Mouse (Mus musculus): ENCODE measurements around the gene Zfp358.

Gene Zfp358

DNA sequence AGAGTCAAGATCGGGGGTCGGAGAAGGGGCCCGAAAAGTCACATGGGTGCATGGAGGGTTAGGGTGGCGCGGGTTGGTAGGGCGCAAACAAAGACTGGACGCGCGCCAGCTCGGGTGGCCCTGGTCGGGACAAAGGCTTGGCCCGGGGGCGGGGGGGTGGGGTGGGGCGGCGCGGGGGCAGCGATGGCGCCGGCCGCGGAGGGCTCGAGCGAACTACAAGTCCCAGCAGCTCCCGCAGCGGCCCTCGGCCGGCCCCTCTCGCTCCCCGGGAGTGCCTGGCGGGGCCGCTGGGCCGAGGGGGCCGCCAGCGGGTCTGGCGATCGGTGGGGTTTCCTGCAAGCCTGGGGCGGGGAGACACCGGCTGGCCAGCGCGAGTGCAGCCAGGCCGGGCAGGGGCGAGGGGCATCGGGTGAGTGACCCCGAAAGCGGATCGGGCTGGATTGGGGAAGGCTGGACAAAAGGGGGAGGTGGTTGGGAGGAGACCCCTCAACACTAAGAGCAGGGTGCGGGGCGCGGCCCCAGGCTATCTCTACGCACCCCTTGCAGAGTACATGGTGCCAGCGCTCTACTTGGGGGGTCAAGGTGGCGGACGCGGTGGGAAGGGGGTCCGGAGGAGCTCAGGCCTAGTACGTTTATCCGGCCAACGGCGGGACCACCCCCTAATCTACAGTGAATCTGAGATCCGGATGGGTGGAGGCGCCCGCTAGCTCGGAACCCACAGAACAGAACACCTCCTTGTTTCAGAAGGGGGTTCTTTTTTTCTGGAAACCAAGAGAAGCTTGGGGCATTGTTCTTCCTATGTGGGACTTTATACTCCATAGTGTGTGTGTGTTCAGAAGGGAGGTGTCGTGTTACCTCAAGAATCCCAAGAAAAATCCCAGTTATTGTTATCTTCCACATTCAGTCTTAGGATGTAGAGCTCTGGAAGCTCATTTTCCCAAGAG lies at the start of gene Zfp358:
Gene Zfp358, plus strand, starts transcription at position 238 of the 944 bp plus-strand sequence.
- DNase-seq (ENCODE audit: low read depth in 1 of 2, low spot score in 2 of 2), result no peak

DNA sequence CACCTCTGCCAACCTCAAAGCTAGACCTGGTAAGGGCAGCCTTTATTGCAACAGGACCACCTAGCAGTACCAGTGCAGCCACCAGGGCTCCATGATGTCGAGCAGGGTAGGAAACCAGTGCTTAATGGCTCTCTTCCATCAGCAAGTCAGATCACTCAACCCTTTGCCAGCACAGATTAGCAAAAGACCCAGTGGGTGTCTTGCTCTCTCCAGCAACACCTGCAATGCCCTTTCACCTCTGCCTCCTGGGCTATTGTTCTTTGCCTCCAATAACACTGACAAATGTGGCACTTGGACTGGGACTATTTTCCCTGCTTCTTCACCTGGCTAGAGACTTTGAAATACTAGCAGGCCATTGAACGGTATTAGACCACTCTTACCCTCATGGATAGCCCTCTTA lies 43.7 kb upstream of the Zfp358 start:
- DNase-seq (ENCODE audit: low read depth in 1 of 2, low spot score in 2 of 2), result no peak

DNA sequence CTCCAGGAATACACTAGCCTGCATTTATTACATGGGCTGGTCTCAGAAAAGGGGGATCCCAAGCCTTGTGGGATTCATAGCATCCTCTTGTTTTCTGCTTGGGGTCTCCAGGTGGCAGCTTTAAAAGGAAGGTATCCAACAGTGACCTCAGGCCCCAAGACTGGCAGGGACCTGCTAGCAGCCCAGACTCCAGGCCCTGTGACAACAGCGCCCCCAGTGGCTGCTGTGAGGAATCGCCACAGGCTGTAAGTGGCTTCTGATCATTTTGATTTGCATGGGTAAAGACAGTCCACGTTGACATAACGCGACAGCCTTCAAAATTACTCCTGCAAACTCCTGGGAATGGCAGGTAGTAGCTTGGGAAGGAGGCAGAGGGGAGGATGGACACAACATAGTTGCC lies 42.3 kb upstream of the Zfp358 start:
- DNase-seq (ENCODE audit: low read depth in 1 of 2, low spot score in 2 of 2), result peak in 1 of 2 experiments; percentile 8

DNA sequence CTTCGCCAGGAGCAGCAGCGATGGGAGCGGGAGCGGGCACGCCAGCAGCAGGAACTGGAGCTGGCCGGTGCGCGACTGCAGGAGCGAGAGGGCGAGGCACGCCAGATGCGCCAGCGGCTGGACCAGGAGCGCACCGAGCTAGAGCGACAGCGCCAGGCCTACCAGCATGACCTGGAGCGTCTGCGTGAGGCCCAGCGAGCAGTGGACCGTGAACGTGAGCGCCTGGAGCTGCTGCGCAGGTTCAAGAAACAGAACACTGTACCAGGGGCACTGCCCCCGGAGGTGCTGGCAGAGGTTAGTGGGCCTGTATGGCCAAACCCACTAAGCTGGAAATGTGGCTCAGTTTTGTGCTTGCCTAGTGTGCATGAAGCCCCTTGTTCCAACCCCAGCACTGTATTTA lies 40.9 kb upstream of the Zfp358 start:
- DNase-seq (ENCODE audit: low read depth in 1 of 2, low spot score in 2 of 2), result no peak

DNA sequence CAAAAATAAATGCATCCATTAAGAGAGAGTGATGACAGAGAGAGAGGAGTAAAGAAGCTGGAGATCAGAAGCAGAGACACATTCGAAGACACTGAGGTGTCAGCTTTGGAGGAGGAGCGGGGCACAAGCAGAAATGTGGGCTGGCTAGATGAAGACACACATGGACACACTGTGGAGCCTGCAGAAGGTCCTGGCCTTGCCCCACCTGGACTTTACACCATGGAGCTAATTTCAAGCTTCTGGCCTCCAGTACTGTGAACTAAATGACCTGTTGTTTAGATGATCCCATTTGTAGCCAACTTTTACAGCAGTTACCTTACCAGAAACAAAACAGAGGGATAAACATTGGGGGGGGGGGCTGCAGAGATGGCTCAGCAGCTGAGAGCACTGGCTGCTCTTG lies 29.7 kb upstream of the Zfp358 start:
- DNase-seq (ENCODE audit: low read depth in 1 of 2, low spot score in 2 of 2), result no peak

DNA sequence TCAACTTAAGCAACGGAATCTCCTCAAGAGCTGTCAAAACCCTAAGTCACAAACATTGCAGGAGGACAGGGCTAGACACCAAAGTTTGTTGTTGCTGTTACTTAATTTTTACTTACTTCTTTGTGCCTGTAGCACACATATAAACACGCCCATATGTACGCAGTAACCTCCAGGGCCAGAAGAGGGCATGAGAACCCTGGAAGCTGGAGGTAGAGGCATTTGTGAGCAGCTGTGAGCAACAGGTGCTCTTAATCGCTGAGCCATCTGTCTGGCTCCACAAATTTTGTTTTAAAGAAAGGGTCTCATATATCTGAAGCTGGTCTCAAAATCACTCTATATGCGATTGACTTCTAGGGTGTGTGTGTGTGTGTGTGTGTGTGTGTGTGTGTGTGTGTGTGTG lies 28.6 kb upstream of the Zfp358 start:
- no peak for DNase-seq (ENCODE audit: low read depth in 1 of 2, low spot score in 2 of 2)

DNA sequence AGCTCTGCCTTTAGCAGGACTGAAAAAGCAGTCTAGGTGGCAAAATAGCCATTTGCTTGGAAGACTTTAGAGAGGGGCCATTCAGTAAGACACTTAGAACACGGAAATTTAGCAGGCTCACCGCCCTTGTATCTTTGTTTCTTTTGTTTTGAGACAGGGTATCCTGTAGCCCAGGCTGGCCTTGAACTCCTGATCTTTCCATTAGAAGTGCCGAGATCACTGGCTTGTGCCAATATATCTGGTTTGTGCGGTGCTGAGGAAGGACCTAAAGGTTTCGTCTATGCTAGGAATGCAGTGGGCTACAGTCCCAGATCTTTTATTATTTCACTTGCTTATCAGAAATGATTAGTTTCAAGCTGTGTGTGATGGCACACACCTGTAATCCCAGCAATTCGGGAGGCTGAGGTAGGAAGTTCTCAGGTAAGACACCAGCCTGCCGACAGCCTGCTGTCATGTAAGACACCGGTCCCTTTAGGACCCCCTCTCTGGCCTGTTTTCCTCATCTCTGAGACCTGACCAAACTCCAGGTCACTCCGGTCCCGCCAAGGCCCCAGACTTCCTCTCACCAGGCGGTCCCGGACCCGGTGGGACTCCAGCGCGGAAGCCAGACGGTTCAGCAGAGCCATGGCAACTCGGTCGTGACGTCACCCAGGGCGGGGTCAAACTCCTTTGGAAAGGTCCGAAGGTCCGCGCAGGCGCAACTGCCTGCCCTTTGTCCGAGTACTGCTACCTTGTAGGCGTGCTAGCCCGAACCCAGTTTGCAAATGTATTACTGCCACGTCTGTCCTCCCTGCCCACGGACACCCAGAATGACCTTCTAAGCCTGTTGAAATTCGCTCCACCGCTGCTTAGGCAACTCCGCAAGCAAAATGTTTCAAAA lies 25.7 kb upstream of the Zfp358 start, which contains the start of gene Pex11g:
Gene Pex11g, minus strand, starts transcription at position 675 of the 880 bp plus-strand sequence.
- DNase-seq (ENCODE audit: low read depth in 1 of 2, low spot score in 2 of 2), result peak; percentile 87 to 93

DNA sequence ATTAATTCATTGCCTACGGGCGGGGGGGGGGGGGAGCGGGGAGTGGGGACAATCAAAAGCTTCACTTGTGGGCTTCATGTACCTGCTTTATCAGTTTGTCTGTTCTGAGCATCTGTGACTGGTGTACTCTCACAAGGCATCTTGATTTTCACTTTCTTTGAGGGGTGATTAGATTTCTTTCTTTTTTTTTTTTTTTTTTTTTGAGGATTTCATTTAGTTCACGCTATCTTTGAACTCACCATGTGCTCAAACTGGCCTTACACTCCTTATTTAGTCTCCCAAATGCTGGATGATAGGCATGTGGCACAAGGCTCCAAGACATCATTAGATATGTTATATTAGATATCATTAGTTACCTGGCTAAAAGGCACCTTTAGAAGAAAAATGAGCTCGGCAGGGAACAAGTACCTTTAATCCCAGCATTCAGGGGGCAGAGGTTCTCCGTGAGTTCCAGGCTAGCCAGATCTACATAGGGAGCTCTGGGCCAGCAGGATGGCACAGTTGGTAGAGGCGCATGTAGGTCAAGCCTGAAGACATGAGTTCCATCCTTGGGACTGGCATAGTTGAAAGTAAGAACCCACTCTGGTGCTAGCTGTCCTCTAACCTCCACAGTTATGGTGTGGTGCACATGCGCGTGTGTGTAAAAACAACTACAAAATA lies 24.9 kb upstream of the Zfp358 start:
- DNase-seq (ENCODE audit: low read depth in 1 of 2, low spot score in 2 of 2), result no peak

DNA sequence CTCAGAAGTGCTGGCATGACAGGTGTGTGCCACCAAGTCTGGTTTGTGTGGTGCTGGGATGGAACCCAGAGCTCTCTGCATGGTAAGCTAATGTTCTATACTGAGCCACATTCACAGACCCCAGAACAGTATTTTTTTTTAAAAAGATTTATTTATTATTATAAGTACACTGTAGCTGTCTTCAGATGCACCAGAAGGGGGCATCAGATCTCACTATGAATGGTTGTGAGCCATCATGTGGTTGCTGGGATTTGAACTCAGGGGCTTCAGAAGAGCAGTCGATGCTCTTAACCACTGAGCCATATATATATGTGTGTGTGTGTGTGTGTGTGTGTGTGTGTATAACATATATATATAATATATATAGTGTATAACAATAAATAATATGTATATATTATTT lies 24.1 kb upstream of the Zfp358 start:
- DNase-seq (ENCODE audit: low read depth in 1 of 2, low spot score in 2 of 2), result no peak

DNA sequence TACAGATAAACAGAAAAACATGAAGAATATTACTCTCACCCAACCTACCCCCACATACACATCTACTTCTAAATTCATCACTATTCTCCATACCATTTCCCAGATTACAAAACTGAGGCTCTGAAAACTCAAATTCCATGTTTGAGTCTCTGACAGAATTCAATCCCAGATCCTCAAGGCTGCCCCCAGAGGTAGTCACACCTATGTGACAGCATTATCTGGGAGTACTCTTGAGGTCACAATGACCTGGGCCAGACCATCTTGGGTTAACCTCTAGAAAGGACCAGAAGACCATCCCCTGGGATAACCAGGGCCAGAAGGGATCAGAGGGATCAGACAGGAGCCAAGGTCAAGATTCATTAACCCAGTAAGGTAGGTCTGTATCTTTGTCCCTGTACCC lies 22.4 kb upstream of the Zfp358 start, which contains the start of gene Tex45:
Gene Tex45, plus strand, starts transcription at position 301 of the 400 bp plus-strand sequence.
- no peak for DNase-seq (ENCODE audit: low read depth in 1 of 2, low spot score in 2 of 2)

DNA sequence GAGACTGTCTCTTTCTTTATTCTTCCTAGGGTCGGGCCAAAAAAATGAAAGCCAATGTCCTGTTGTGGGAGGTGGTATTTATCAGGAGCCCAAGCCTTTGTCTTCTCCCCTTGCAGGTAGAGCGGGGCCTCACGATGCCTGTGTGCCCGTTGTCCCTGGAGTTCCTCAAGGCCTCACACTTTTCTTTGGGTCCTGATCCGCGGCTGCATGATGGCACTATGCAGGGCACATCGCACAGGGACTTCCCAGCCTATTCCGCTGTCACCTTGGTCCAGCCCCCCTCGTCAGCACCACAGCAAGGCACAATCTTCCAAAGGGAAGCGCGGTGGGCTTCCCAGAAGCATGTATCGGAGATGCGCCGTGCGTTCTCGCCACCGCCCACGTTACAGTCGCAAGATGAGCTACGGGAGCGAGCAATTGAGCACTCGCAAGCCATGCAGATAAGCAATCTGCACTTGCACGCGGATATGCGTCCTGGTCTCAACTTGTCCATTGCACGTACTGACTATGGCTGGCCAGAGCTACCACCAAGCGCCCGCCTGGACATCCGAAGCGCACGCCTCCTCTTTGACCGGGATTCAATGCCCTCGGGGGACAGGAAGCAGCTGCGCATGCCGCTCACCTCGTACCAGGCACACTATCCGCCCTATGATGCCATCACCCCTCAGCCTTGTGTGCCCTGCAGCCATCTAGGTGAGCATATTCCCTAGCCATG lies 17.1 kb upstream of the Zfp358 start:
- no peak for DNase-seq (ENCODE audit: low read depth in 1 of 2, low spot score in 2 of 2)

DNA sequence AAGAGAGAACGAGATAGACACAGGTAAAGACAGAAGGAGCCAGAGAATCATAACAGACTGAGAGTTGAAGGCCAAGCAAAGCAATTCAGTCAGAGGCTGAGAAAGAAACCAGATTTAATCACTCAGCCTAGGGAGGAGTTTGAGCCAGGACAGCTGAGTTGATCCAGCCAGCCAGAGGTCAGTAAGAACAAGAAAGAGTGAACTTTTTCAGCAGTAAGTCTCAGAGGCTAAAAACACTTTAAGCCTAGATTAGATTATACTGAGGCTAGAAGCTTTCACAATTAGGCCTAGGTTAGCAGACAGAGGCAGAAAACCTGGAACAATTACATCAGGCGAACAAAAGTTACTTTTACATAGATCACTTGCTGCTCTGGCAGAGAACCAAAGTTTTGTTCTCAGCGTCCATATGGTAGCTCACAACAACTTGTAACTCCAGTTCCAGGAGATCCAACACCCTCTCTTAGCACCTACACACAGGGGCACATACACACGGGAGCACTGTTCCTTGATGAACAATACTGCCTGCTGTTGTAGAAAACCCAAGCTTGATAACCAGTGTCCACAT lies 12.6 kb upstream of the Zfp358 start:
- DNase-seq (ENCODE audit: low read depth in 1 of 2, low spot score in 2 of 2), result no peak

DNA sequence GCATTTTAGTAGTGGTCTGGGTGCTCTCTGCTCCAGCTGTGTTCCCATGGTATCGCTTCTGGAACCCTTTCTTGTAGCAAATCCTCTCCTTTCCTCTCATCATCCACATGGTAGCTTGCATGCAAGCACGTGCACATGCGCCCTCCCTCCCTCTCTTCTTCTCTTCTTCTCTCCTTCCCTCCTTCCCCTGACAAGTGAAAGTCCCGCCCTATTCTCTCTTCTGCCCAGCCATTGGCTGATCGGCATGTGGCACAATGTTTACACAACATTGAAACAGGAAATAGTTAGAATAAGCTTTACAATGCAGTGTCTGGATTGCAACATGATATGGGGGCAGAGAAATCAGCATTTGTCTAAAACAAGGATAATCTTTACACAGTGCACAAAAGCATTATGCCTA lies 11.3 kb upstream of the Zfp358 start:
- no peak for DNase-seq (ENCODE audit: low read depth in 1 of 2, low spot score in 2 of 2)

DNA sequence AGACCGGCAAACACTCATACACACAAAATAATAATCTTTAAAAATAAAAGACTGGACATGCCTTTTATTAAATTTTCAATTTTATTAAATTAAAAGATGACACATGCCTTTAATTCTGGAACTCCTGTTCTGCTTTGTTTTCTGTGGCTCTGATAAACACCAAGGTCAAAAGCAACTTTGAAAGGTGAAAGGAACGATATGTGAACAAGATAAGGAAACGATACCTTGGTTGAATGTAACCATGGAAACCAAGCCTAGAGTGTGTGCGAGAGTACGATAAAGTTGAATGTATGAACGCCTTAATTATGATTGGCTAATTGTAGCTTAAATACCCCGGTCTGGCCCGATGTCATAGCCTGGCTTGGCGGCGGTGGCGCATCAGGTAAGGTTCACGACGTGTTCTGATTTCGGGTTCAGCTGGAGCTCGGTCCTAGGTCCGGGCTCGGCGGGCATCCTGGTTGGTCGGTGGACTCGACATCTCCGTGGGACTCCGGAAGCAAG lies 10.6 kb upstream of the Zfp358 start:
- no peak for DNase-seq (ENCODE audit: low read depth in 1 of 2, low spot score in 2 of 2)

DNA sequence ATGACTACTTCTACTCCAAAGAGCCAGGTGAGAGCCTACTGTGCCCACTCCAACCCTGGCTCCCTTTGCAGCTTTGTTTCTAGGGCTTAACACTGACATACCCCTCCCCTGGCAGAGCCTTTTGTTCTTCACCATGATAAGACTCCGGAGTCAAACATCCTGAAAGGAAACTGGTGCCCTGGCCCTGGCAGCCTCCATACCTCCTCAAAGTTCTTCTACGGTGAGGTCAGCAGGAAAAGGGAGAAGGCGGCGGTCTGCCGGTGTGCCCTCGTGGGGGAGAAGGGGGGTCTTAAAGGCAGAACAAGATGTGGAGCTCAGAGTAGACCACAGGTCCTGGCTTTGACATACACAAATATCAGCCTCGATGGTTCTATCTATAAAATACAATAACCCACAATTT lies 9.4 kb upstream of the Zfp358 start:
- no peak for DNase-seq (ENCODE audit: low read depth in 1 of 2, low spot score in 2 of 2)

DNA sequence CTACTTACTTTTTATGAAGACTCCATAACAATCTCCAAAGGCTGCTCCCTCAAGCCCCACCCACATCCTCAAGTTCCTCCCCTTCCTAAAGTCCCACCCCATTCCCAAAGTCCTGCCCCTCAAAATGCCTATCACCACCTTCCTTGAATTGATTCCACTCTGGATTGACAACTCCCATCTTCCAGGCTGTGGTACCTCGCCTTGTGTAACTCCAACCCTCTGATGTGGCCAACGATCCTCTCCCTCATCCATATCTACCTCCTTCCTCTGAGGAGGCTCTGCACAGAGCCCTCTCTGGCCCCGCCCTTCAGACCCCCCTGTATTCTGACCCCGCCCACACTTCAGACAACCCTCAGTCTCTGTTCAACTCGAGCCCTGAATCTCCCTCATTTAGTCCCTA lies 7.7 kb upstream of the Zfp358 start:
- no peak for DNase-seq (ENCODE audit: low read depth in 1 of 2, low spot score in 2 of 2)

DNA sequence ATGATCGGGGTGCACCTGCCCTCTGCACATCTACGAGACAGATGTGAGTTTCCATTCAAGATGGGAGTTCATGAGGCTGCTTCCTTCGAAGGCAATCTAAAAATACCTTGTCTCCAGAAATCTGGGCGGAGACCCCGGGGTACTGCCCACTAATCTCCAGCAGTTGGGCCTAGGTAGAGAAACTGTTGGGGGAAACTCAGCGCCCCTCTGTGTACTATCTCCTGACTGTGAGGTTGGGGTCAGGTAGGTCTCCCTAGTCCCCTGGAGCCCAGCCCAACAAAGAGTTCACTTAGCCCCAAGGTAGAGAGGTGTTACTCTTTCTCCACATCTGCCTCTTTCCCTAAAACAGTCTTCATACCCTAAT lies 889 bp downstream of the Zfp358 start:
- no peak for DNase-seq (ENCODE audit: low read depth in 1 of 2, low spot score in 2 of 2)

DNA sequence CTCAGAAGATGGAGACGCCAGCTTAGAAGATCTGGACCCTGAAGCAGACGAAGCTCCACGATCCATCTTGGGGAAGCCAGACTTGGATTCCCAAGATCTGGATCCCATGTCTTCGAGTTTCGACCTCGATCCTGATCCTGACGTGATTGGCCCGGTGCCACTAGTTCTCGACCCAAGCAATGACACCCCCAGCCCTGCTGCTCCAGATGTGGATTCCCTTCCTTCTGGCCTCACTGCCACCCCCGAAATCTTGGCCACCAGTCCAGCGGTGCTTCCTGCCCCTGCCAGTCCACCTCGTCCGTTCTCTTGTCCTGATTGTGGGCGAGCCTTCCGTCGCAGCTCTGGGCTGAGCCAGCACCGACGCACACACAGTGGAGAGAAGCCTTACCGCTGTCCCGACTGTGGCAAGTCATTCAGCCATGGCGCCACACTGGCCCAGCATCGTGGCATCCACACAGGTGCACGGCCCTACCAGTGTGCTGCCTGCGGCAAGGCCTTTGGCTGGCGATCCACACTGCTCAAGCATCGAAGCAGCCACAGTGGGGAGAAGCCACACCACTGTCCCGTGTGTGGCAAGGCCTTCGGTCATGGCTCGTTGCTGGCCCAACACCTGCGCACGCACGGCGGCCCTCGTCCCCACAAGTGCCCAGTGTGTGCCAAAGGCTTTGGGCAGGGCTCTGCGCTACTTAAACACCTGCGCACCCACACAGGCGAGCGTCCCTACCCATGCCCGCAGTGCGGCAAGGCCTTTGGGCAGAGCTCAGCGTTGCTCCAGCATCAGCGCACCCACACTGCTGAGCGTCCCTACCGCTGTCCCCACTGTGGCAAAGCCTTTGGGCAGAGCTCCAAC lies 2.9 kb downstream of the Zfp358 start:
- DNase-seq (ENCODE audit: low read depth in 1 of 2, low spot score in 2 of 2), result no peak

DNA sequence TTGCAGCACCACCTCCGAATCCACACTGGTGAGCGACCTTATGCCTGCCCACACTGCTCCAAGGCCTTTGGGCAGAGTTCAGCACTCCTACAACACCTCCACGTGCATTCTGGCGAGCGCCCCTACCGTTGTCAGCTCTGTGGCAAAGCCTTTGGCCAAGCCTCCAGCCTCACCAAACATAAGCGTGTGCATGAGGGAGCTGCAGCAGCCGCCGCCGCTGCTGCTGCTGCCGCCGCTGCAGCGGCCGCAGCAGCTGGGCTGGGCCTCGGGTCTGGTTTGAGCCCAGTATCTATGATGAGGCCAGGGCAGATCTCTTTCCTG lies 3.5 kb downstream of the Zfp358 start:
- no peak for DNase-seq (ENCODE audit: low read depth in 1 of 2, low spot score in 2 of 2)

DNA sequence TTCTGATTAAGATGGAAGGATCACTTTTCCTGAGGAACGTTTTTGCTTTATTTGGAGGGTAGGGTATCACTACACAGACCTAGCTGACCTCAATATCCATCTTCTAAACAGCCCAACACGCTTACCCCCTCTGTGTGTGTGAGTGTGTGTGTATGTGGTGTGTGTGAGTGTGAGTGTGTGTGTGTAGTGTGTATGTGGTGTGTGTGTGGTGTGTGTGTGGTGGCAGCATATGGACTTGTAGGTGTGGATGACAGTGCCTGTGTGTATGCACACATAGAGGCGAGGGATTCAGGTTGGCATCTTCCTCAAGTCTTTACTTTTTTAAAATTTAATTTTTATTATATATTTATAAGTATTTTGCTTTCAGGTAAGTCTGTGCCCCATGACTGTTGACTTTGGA lies 5.6 kb downstream of the Zfp358 start:
- no peak for DNase-seq (ENCODE audit: low read depth in 1 of 2, low spot score in 2 of 2)

Data from monocyte, adult 2 months (primary cell).